Mouse (Mus musculus): ENCODE data around the gene Xlr4a. TPM values are rescaled to one million over a fixed set of nuclear protein-coding genes. Genes with fewer than 3 reads are reported as not detected.
A peak's percentile ranks its signal among the peaks of the same experiment; 100 is the strongest.
"Not testable (repeated sequence)": the region's sequence is repeated elsewhere in the genome, so short reads cannot be mapped to it uniquely, and the experiment has no call there.

The Xlr4a gene
- 0.39 and 1.5 TPM in 2 replicates for polyA plus RNA-seq (2016; fragmentation: Nextera tagmentation; extraction: Ambion mirVana)

DNA sequence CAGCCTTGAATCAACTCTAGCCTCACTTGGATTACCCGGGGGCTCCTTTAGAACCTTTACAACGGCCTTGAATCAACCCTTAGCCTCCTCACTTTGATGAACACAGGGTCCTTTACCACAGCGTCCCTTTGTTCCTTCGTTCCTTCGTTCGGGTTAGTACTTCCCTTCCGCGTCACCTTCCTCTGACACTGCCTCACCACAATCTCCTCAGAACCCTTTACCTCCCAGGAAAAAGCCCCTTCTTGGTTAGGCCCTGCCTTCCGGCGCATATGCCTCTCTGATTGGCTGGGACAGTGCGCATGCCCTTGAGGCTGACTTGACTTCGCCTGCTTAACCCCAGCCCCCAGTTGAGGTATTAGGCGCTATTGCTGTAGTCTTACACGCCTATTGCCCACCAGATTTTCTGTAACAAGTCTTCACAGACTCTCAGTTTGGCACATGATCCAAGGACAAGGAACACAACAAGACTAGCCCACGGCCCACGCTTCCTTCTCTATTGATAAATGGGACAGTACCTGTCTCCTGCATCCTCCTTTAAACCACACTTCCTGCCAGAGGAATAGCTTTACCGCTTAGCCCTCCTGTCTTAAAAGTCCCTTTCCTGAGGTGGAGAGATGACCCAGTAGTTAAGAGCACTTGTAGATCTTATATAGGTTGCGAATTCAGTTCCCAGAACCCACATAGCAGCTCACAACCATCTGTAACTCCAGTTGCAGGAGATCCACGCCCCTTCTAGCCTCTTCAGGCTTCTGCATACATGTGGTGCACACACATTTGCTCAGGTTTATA is at the start of gene Xlr4a:
Gene Xlr4a (minus strand): TSS at position 212 of the 789 bp plus-strand sequence.
- 83% methylated on average over 19 of the region's 19 CpGs for WGBS

DNA sequence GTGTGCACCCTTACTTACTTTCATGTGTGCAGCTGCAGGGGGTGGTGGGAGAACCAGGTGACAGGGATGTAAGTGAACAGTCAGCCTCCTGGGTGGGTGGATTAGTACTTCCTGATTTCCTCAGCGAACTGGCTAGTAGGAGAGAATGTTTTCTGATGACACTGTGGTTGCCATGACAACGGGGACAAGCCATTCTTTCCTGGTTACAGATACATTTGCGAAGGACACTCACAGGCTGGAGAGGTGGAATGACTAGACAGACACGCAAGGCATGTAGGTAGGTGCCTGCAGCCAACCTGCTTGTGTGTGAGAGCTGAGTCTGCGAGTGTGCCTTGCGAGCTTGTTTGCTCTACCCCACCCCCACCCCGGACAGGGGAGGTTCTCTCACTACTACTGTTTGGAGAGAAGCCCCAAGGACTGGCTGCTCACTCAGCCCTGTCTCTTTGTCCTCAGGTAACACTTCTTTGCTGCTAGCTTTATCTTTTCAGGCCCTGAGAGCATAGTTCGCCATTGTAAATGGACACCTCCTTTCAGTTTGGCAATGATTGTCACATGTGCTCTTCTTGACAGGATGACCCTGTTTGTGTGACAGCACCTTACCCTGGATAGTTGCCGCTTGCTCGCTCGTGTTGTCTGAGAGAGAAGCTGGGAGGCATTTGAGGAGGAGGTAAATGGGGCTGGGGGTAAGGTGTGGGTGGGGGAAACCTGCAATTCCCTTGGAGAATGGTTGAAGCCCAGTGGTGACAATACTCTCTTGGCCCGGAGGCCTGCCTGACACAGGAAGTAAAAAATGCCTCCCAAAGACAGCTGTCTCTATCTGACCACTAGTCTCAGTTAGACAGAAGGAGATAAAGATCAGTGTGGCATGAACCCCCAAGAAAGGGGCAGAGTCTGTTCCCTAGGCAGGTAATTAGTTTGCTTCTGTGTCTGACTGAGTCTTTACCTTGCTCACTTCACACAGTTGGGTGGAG is 40.9 kb upstream of the Xlr4a start:
- no CpG with 5 or more reads among the region's 12 CpGs for WGBS
- DNase-seq (ENCODE audit: low spot score) = not testable (repeated sequence)

More for the DNA sequence above, at the start of gene Xlr4a:
- H3K27ac ChIP-seq; DNase-seq (ENCODE audit: low spot score); H3K27me3 ChIP-seq (ENCODE audit: low read depth, poor library complexity, severe bottlenecking); H3K4me1 ChIP-seq; H3K4me3 ChIP-seq; H3K36me3 ChIP-seq; H3K9me3 ChIP-seq (replicated peaks): not testable (repeated sequence)

DNA sequence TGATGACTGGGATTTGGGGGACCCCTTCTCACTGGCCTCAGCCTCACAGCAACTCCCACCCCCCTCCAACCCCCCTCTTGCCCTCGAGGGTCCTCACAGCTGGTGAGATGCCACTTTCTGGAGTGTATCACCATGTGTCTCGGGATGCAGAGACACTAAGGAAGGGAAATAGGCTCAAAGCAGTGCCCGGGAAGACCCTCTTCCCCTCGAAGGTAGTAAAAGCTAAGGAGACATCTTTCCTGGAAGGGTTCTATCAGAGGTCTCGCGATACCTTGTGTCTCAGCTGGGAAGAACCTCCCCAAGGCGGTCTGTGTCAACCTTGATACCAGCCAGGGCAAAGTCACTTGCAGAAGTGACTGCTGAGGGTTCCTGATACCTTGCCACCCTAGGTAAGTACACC is 34.5 kb upstream of the Xlr4a start, which contains the start of gene Gm14685:
Gene Gm14685 (plus strand): TSS at position 301 of the 400 bp plus-strand sequence.
- WGBS = no CpG with 5 or more reads among the region's 7 CpGs
- not testable (repeated sequence) for H3K36me3 ChIP-seq; H3K27ac ChIP-seq; H3K4me1 ChIP-seq; H3K9me3 ChIP-seq (replicated peaks); H3K4me3 ChIP-seq; H3K27me3 ChIP-seq (ENCODE audit: low read depth, poor library complexity, severe bottlenecking); DNase-seq (ENCODE audit: low spot score)

More for the DNA sequence above, 40.9 kb upstream of the Xlr4a start:
- not testable (repeated sequence) for H3K27ac ChIP-seq; H3K36me3 ChIP-seq; H3K4me3 ChIP-seq; H3K27me3 ChIP-seq (ENCODE audit: low read depth, poor library complexity, severe bottlenecking); H3K4me1 ChIP-seq; H3K9me3 ChIP-seq (replicated peaks)

DNA sequence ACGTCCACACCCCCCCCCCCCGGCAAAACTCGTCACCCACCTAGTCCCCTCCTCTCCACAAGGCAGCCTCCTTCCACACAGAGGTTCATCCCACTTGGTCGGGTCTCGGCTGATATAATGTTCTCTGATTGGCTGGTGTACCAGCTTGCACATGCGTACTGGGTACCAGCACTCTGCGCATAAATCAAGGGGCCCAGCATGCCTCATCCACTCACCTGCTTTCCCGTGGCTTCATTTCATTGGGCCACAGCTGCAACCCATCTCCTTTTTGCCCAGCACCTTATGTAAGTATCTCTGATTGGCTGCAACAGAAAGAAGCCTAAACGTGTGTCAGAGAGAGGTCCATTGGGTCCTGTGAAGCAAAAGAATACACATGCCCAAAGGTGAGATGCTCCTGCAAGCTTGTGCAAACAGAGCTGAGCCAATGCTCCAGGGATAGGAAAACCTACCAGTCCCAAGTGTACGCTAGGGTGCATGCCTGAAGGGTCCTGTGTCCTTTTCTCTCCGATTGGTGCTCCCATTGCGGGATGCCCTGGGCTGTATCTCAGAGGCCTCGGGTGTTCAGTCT is 14.7 kb upstream of the Xlr4a start, which contains the start of gene Xlr3a:
Gene Xlr3a (minus strand): TSS at position 155 of the 568 bp plus-strand sequence.
- WGBS = 83% methylated on average over 13 of the region's 13 CpGs
- not testable (repeated sequence) for H3K4me1 ChIP-seq; DNase-seq (ENCODE audit: low spot score); H3K9me3 ChIP-seq (replicated peaks); H3K27ac ChIP-seq; H3K27me3 ChIP-seq (ENCODE audit: low read depth, poor library complexity, severe bottlenecking); H3K4me3 ChIP-seq; H3K36me3 ChIP-seq

DNA sequence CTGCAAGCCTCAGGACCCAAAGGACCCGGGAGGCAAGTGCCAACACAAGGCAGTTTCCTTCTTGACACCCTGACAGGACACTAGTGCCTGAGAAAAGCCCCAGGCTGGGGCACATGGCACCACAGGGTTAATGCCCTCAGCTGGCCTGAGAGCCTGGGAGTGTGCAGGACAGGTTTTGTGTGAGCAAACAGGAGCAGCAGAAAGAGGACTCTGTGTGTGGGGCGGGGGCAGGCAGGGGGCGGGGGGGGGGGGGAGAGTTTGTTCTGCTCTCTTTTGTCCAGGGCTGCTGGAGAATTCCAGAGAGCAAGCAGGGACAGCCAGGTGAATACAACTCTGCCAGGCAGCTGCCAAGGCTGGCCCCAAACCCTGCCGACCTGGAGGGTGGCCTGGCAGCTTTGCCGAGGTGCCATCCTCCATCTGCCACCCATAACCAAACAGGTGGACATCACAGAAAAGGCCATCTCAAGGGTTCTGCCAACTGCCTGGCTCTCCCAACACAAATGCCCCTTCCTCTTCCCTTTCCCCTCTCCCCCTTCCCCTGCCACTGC is 15.4 kb downstream of the Xlr4a start:
- not testable (repeated sequence) for DNase-seq (ENCODE audit: low spot score); H3K36me3 ChIP-seq; H3K4me3 ChIP-seq; H3K27ac ChIP-seq; H3K9me3 ChIP-seq (replicated peaks); H3K4me1 ChIP-seq
- H3K27me3 ChIP-seq (ENCODE audit: low read depth, poor library complexity, severe bottlenecking) = peaks cover 52% of the 10 kb centered on the region
- WGBS = 60% methylated on average over 1 of the region's 5 CpGs

DNA sequence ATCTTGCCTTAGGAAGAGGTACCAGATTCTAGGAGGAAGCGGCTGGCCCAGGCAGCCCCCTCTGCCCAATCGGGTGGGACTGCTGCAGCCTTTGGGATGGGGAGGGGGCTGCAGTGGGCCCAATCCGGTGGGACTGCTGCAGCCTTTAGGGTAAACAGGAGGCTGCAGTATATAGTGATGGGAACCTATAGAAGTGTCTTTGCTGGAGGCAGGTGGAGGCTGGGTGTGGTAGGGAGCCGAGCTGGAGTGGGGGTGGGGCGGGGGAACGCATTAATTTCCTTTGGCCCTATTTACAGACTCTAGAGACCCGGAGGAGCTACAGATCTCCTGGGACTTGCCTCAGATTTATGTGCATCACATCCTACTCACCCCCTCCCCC is 17.9 kb downstream of the Xlr4a start, which contains the start of gene Pnma3:
Gene Pnma3 (plus strand): TSS at position 373 of the 379 bp plus-strand sequence.
- no peaks in the 10 kb centered on the region for H3K36me3 ChIP-seq
- H3K27me3 ChIP-seq (ENCODE audit: low read depth, poor library complexity, severe bottlenecking) = peaks cover 64% of the 10 kb centered on the region
- no peak for DNase-seq (ENCODE audit: low spot score)
- WGBS = 22% methylated on average over 7 of the region's 7 CpGs
- peak within 1 kb of the TSS; percentile 40 for H3K4me3 ChIP-seq
- H3K4me1 ChIP-seq = peaks cover 9% of the 10 kb centered on the region; the same call in 1 of the 2 replicates
- no peaks in the 10 kb centered on the region for H3K9me3 ChIP-seq (replicated peaks)
- H3K27ac ChIP-seq = no peak within 1 kb of the TSS

DNA sequence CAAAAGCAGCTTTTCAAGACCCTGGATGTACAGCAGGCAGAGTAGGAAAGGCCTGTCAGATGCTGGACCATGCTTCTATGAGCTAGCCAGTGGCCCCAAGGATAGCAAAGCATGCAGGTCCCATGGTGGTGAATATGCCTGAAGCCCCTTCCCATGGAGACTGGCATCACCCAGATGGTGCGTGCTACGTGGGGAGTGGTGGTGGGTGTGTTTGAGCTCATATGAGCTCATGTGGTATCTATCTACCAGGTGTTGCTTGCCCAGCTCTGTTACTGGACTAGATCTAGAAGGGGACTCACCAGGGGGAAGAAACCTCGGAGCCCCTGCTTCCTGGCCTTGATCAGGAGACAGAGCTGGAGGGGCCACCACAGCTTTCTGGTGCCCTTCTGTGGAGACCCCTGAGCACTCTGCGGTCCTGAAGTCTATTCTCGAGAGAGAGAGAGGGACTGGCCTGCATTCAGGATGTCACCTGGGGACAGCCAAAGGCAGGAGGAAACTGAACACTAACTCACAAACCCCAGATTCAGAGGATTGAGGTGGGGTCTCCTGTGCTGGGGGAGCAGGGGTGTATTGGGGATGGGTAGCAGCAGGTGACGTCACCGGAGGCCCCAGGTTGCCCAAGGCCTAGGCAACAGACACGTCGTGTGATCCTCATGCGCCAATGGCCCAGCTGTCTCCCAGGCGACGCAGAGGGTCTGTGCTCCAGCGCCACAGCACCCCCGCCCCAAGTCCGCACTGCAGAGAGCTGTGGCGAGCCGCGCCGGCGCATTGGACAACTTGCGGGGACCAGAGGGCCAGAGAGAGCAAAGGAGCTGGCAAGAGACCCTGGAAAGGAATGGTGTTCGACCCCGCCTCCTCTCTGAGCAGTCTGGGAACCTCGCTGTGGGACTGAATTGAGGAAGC is 18.5 kb downstream of the Xlr4a start:
- Histone ChIP-seq H3K27ac (no peak overlapping the region), H3K27me3 (ENCODE audit: low read depth, poor library complexity, severe bottlenecking) (peaks cover 64% of the 10 kb centered on the region), H3K4me1 (peaks cover 9% of the 10 kb centered on the region; the same call in 1 of the 2 replicates), H3K9me3 (replicated peaks) (no peaks in the 10 kb centered on the region), H3K36me3 (no peaks in the 10 kb centered on the region), H3K4me3 (peak overlapping the region; percentile 40)
- DNase-seq (ENCODE audit: low spot score) = peak; percentile 38
- WGBS = 31% methylated on average over 24 of the region's 24 CpGs

DNA sequence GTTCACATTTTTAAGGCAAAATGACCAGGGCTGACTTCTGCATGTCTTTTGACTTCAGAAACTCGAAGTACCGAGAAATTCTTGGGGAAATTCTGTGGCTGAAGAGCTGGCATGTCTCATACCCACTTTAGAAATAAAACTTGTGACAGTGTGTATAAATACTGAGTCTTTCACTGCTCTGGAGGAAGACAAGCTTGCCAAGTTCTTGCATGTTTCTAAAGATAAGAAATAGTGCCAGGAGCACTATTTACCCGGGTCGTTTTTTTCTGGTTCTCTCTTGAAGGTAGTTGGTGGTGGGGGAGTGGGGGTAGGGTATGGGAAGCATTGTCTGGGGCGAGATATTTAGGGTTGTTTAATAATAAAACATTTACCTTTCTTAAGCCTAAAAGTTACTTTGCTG is 20.0 kb downstream of the Xlr4a start:
- no peak overlapping the region for H3K27ac ChIP-seq
- no peak for DNase-seq (ENCODE audit: low spot score)
- H3K36me3 ChIP-seq = no peaks in the 10 kb centered on the region
- H3K27me3 ChIP-seq (ENCODE audit: low read depth, poor library complexity, severe bottlenecking) = peaks cover 53% of the 10 kb centered on the region
- no peaks in the 10 kb centered on the region for H3K9me3 ChIP-seq (replicated peaks)
- H3K4me3 ChIP-seq = no peak overlapping the region
- peaks cover 9% of the 10 kb centered on the region; the same call in 1 of the 2 replicates for H3K4me1 ChIP-seq
- WGBS = 55% methylated on average over 5 of the region's 5 CpGs

DNA sequence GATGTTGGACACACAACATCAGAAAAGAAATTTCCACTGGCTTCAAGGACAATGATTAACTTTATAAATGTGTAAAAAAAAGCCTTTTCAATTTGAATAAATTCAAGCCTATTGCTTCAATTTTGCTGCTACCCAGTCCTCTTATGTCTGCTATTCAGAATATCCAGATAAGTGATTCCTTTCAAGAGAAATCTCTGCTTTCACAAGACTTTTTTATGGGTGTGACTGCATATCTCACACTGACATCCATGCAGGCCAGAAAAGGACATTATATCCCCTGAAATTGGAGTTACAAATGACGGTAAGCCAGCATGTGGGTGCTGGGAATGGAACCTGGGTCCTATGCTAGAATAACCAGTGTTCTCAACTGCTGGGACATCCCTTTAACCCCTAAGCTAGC is 20.8 kb downstream of the Xlr4a start:
- Histone ChIP-seq H3K36me3 (no peaks in the 10 kb centered on the region), H3K4me1 (peaks cover 9% of the 10 kb centered on the region; the same call in 1 of the 2 replicates), H3K9me3 (replicated peaks) (no peaks in the 10 kb centered on the region), H3K4me3 (no peak overlapping the region), H3K27me3 (ENCODE audit: low read depth, poor library complexity, severe bottlenecking) (peaks cover 53% of the 10 kb centered on the region), H3K27ac (no peak overlapping the region)
- no peak for DNase-seq (ENCODE audit: low spot score)
- 92% methylated on average over 1 of the region's 1 CpGs for WGBS

DNA sequence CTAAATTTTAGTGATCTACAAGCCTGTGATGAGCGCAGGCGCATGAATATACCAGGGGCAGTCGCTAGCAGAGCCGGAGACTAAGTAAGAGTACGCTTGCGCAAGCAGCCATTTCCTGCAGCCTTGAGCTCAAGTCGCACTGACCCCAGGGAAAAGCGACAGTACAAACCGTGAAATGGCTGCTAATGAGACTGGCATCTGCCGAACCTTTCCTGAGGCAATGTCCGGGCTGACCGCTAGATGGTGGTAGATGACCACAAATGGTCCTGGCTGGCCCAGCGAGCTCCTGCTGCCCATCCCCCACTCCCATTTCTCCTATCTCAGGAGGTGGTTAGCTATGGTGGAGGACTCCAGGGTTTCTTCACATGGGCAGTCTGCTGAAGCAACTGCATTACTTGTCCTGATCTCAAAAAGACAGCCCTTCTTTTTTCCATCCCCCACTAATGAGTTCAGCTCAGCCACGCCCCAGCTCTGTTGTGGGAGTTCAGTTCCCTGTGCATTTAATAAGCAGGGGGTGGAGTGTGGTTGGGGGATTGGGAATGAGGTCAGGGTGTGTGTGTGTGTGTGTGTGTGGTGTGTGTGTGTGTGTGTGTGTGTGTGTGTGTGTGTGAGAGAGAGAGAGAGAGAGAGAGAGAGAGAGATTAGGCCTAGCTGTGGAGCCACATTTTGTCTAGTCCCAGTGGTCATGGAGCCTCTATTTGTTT is 28.3 kb downstream of the Xlr4a start:
- WGBS = 17% methylated on average over 14 of the region's 14 CpGs

DNA sequence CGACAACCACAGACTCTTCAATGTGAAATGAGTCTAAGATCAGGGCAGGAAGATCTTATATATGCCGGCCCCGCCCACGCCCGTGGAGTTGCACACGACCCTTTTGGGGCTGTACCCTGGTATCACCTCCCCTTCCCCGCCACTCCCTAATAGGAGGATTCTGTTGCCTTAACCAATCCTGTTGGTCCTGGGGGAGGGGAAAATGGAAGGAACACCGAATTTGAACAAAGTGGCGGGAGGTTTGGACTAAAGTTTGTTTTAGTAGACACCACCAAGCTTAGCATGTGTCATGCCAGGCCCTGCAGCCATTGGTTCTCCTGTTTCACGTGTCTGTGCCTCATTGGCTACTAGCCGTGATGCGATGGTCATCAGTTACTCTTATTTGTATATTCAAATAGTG is 42.6 kb downstream of the Xlr4a start:
- Histone ChIP-seq H3K36me3 (no peaks in the 10 kb centered on the region), H3K4me3 (no peak overlapping the region), H3K9me3 (replicated peaks) (no peaks in the 10 kb centered on the region), H3K27me3 (ENCODE audit: low read depth, poor library complexity, severe bottlenecking) (peaks cover 40% of the 10 kb centered on the region), H3K4me1 (no peaks in the 10 kb centered on the region), H3K27ac (no peak overlapping the region)
- 83% methylated on average over 12 of the region's 12 CpGs for WGBS
- DNase-seq (ENCODE audit: low spot score) = no peak

More for the DNA sequence above, 28.3 kb downstream of the Xlr4a start:
- Histone ChIP-seq H3K9me3 (replicated peaks) (no peaks in the 10 kb centered on the region), H3K27me3 (ENCODE audit: low read depth, poor library complexity, severe bottlenecking) (peaks cover 28% of the 10 kb centered on the region), H3K36me3 (no peaks in the 10 kb centered on the region), H3K4me3 (0 out of 2 replicates have a peak overlapping the region, but pooled peaks have one; percentile 17), H3K27ac (peak overlapping the region; percentile 46; the same call in 1 of the 2 replicates), H3K4me1 (no peaks in the 10 kb centered on the region)
- peak; percentile 92 for DNase-seq (ENCODE audit: low spot score)
